Mouse (Mus musculus) ES-Bruce4 (cell line): ENCODE results near the gene Gm49339. TPM values are rescaled to one million over a fixed set of nuclear protein-coding genes. Genes with fewer than 3 reads are reported as not detected.
A peak's percentile ranks its signal among the peaks of the same experiment; 100 is the strongest.
"Not testable (repeated sequence)": the region's sequence is repeated elsewhere in the genome, so short reads cannot be mapped to it uniquely, and the experiment has no call there.

ENCODE experiments used
- H3K27ac ChIP-seq: 2 replicates; pipeline ENCODE4 v1.5.1; 2012; ENCODE audit warnings: low read length, inconsistent platforms; ENCODE audit not compliant: insufficient read depth
- H3K27me3 ChIP-seq: 2 replicates; pipeline ENCODE4 v1.6.1; 2012; ENCODE audit warnings: mild to moderate bottlenecking, low read length, inconsistent platforms; ENCODE audit not compliant: control insufficient read depth, poor library complexity, insufficient read depth, severe bottlenecking
- H3K36me3 ChIP-seq: 2 replicates; pipeline ENCODE4 v1.6.1; 2012; ENCODE audit warnings: inconsistent platforms, mild to moderate bottlenecking, low read length, moderate library complexity; ENCODE audit not compliant: control insufficient read depth, poor library complexity, insufficient read depth, severe bottlenecking
- H3K4me1 ChIP-seq: one replicate; pipeline ENCODE4 v1.8.1; 2011; ENCODE audit warnings: low read length; ENCODE audit not compliant: control insufficient read depth, insufficient read depth
- H3K4me3 ChIP-seq: 2 replicates; pipeline ENCODE4 v1.5.1; 2011; ENCODE audit warnings: low read depth, mild to moderate bottlenecking, low read length
- H3K9ac ChIP-seq: 2 replicates; pipeline ENCODE4 v1.6.1; 2012; ENCODE audit warnings: low read depth, mild to moderate bottlenecking, inconsistent platforms; ENCODE audit not compliant: poor library complexity, severe bottlenecking
- H3K9me3 ChIP-seq: replicated peaks from 2 replicates; pipeline ENCODE4 v1.6.1; 2012; ENCODE audit warnings: mild to moderate bottlenecking, low read length, inconsistent platforms; ENCODE audit not compliant: control insufficient read depth, poor library complexity, insufficient read depth, severe bottlenecking
- CTCF ChIP-seq: IDR thresholded peaks from one replicate; pipeline ENCODE4 v1.8.1; 2011; ENCODE audit warnings: low read depth, low read length
- EP300 ChIP-seq: IDR thresholded peaks from 2 replicates; pipeline ENCODE4 v1.6.1; 2011; ENCODE audit warnings: low read depth, low read length; ENCODE audit not compliant: insufficient read depth
- POLR2A ChIP-seq: IDR thresholded peaks from one replicate; pipeline ENCODE4 v1.8.1; 2011; ENCODE audit warnings: low read length; ENCODE audit not compliant: insufficient read depth
- polyA plus RNA-seq: library from polyadenylated mRNA; stranded (reverse); fragments of >200 nt; gene quantifications from 2 replicates; pipeline ENCODE4 v1.2.4, GENCODE M21; 2011; ENCODE audit warnings: low read depth; ENCODE audit not compliant: missing spikeins, insufficient read depth, insufficient read length

The Gm49339 gene
- polyA plus RNA-seq, 1 experiment, result not detected

- TF ChIP-seq CTCF (no peak), EP300 (no peak)
Measured at GRCm38 (mm10) chr10:51455762-51456161, 24.6 kb upstream of the Gm49339 start.

GRCm38 (mm10) chr10:51456369-51456768 lies 24.0 kb upstream of the Gm49339 start:
- Histone ChIP-seq H3K9me3 (no peaks in the 10 kb centered on the region), H3K4me1 (no peaks in the 10 kb centered on the region)

More at GRCm38 (mm10) chr10:51455762-51456161, 24.6 kb upstream of the Gm49339 start:
- no peaks in the 10 kb centered on the region for H3K36me3 ChIP-seq
- no peak overlapping the region for H3K27ac ChIP-seq
- no peaks in the 10 kb centered on the region for H3K4me1 ChIP-seq
- no peaks in the 10 kb centered on the region for H3K9me3 ChIP-seq
- no peak overlapping the region for H3K9ac ChIP-seq
- H3K27me3 ChIP-seq, result no peaks in the 10 kb centered on the region
- no peak overlapping the region for H3K4me3 ChIP-seq

GRCm38 (mm10) chr10:51463800-51464199 lies 16.6 kb upstream of the Gm49339 start:
- H3K9me3 ChIP-seq, H3K9ac ChIP-seq, H3K36me3 ChIP-seq, H3K27me3 ChIP-seq, H3K4me1 ChIP-seq, H3K4me3 ChIP-seq: not testable (repeated sequence)
- peak overlapping the region; percentile 78 for H3K27ac ChIP-seq

More at GRCm38 (mm10) chr10:51456369-51456768, 24.0 kb upstream of the Gm49339 start:
- Histone ChIP-seq H3K27me3 (no peaks in the 10 kb centered on the region), H3K9ac (no peak overlapping the region), H3K36me3 (no peaks in the 10 kb centered on the region), H3K27ac (no peak overlapping the region), H3K4me3 (no peak overlapping the region)
- TF ChIP-seq POLR2A (no peak), CTCF (no peak), EP300 (no peak)

GRCm38 (mm10) chr10:51490691-51491090 lies 10.3 kb downstream of the Gm49339 start, which contains the start of gene Lilrb4a:
TSS of gene Lilrb4a (plus strand) at chr10:51490956.
- H3K9me3 ChIP-seq, H3K4me1 ChIP-seq, H3K27ac ChIP-seq: not testable (repeated sequence)

GRCm38 (mm10) chr10:51520021-51520420 lies 39.6 kb downstream of the Gm49339 start:
- no peaks in the 10 kb centered on the region; the same call in 1 of the 2 replicates for H3K27me3 ChIP-seq
- no peaks in the 10 kb centered on the region for H3K9me3 ChIP-seq
- no peak overlapping the region for H3K27ac ChIP-seq
- no peak for TF ChIP-seq EP300
- no peak for TF ChIP-seq CTCF
- TF ChIP-seq POLR2A, result no peak
- no peaks in the 10 kb centered on the region for H3K4me1 ChIP-seq
- no peak overlapping the region for H3K9ac ChIP-seq
- H3K4me3 ChIP-seq, result no peak overlapping the region
- H3K36me3 ChIP-seq, result no peaks in the 10 kb centered on the region

More at GRCm38 (mm10) chr10:51490691-51491090, 10.3 kb downstream of the Gm49339 start, which contains the start of gene Lilrb4a:
- not testable (repeated sequence) for H3K27me3 ChIP-seq, H3K36me3 ChIP-seq, H3K4me3 ChIP-seq, H3K9ac ChIP-seq

GRCm38 (mm10) chr10:51521453-51521852 lies 41.0 kb downstream of the Gm49339 start:
- H3K9me3 ChIP-seq, result no peaks in the 10 kb centered on the region
- H3K4me1 ChIP-seq, result no peaks in the 10 kb centered on the region
- no peak overlapping the region for H3K4me3 ChIP-seq
- H3K36me3 ChIP-seq, result no peaks in the 10 kb centered on the region
- TF ChIP-seq EP300, result no peak
- no peak for TF ChIP-seq CTCF
- no peak for TF ChIP-seq POLR2A
- no peak overlapping the region for H3K27ac ChIP-seq
- H3K27me3 ChIP-seq, result no peaks in the 10 kb centered on the region
- no peak overlapping the region for H3K9ac ChIP-seq
